8 mouse cellular contexts compared by ENCODE assay signal in genomic region chr14:55721700-55722437, GRCm38 (mm10). TPM values are rescaled to one million over a fixed set of nuclear protein-coding genes. Genes with fewer than 3 reads are reported as not detected.
DNase-seq lines count a peak whose midpoint lies in the region; ATAC-seq and TF ChIP-seq lines count a peak whose summit lies in the region.

Rabggta (minus strand) TSS chr14:55722263.

- H3K36me3 ChIP-seq in ES-E14 (ENCODE audit: control insufficient read depth, insufficient read depth, low read length, poor library complexity, severe bottlenecking): peaks cover 26% of the 10 kb centered on the region
- peaks cover 2% of the 10 kb centered on the region; the same call in 1 of the 2 replicates for H3K36me3 ChIP-seq in forebrain, embryonic 16.5 days (ENCODE audit: control insufficient read depth, insufficient read depth)
- H3K36me3 ChIP-seq in lung, embryonic 14.5 days (ENCODE audit: insufficient read depth): peaks cover 23% of the 10 kb centered on the region
- H3K36me3 ChIP-seq in thymus, adult 2 months (ENCODE audit: control insufficient read depth, insufficient read depth, low read length): 0 out of 2 replicates have a peak, but pooled peaks cover 3% of the 10 kb centered on the region

- ATAC-seq in forebrain, embryonic 16.5 days: peak; percentile 96
- ATAC-seq in lung, embryonic 14.5 days (ENCODE audit: insufficient read depth): peak; percentile 97

- TF ChIP-seq POLR2A in olfactory bulb, adult 2 months (IDR thresholded peaks at IDR 0.05; ENCODE audit: insufficient read depth, low read depth, low read length): 0 out of 2 replicates have a peak, but pooled peaks have one; percentile 13
- TF ChIP-seq POLR2A in thymus, adult 2 months (IDR thresholded peaks at IDR 0.05; ENCODE audit: control insufficient read depth, extremely low read depth, insufficient read depth, low read length, poor library complexity): peak; percentile 62; the same call in 1 of the 2 replicates

- H3K4me1 ChIP-seq in ES-E14 (ENCODE audit: control insufficient read depth in 2 of 2, insufficient read depth in 2 of 2, low read length in 2 of 2, poor library complexity in 1 of 2): peaks cover 6 to 27% of the 10 kb centered on the region in 2 experiments; a peak in 3 of 4 replicates
- peaks cover 11% of the 10 kb centered on the region for H3K4me1 ChIP-seq in forebrain, embryonic 16.5 days (replicated peaks; ENCODE audit: control insufficient read depth, insufficient read depth, low read length)
- no peaks in the 10 kb centered on the region for H3K4me1 ChIP-seq in lung, embryonic 14.5 days (ENCODE audit: insufficient read depth)
- H3K4me1 ChIP-seq in olfactory bulb, adult 2 months (ENCODE audit: control insufficient read depth, insufficient read depth, low read length): peaks cover 10% of the 10 kb centered on the region
- peaks cover 22% of the 10 kb centered on the region for H3K4me1 ChIP-seq in thymus, adult 2 months (replicated peaks; ENCODE audit: control insufficient read depth, insufficient read depth, low read length)

- no peaks in the 10 kb centered on the region for H3K27me3 ChIP-seq in forebrain, embryonic 16.5 days (replicated peaks; ENCODE audit: control insufficient read depth, insufficient read depth, low read length)
- H3K27me3 ChIP-seq in lung, embryonic 14.5 days (ENCODE audit: insufficient read depth, low read length): no peaks in the 10 kb centered on the region
- H3K27me3 ChIP-seq in thymus, adult 2 months (ENCODE audit: control insufficient read depth, insufficient read depth, low read length): no peaks in the 10 kb centered on the region

- peak within 1 kb of the TSS; percentile 78 for H3K27ac ChIP-seq in ES-E14 (ENCODE audit: insufficient read depth, low read depth, low read length, poor library complexity, severe bottlenecking)
- peak within 1 kb of the TSS; percentile 74 for H3K27ac ChIP-seq in forebrain, embryonic 16.5 days (ENCODE audit: low read length)
- H3K27ac ChIP-seq in layer of hippocampus, adult 2 months: peak within 1 kb of the TSS; percentile 93
- peak within 1 kb of the TSS; percentile 88 for H3K27ac ChIP-seq in lung, embryonic 14.5 days (ENCODE audit: low read depth)
- peak within 1 kb of the TSS; percentile 4; the same call in 1 of the 2 replicates for H3K27ac ChIP-seq in olfactory bulb, adult 2 months (ENCODE audit: insufficient read depth, low read depth, low read length)
- peak within 1 kb of the TSS; percentile 55 for H3K27ac ChIP-seq in thymus, adult 2 months (ENCODE audit: control insufficient read depth, insufficient read depth, low read length)

- peak; percentile 88 for TF ChIP-seq CTCF in layer of hippocampus, adult 2 months (conservative IDR thresholded peaks at IDR 0.05)
- peak; percentile 98 for TF ChIP-seq CTCF in lung, embryonic 14.5 days (IDR thresholded peaks at IDR 0.05; ENCODE audit: low read depth)
- TF ChIP-seq CTCF in olfactory bulb, adult 2 months (IDR thresholded peaks at IDR 0.05; ENCODE audit: insufficient read depth, low read depth, low read length): peak; percentile 95
- TF ChIP-seq CTCF in thymus, adult 2 months (IDR thresholded peaks at IDR 0.05; ENCODE audit: borderline replicate concordance, control insufficient read depth, extremely low read depth, insufficient read depth, low read length, poor library complexity): peak; percentile 95

- DNase-seq in ES-E14 (ENCODE audit: low read depth, low spot score): peak; percentile 95
- DNase-seq in cerebellum, adult 11-12 months: peak; percentile 93
- DNase-seq in heart, postnatal 36 days: peak; percentile 91
- peak; percentile 92 to 95 for DNase-seq in layer of hippocampus, adult 2 months (ENCODE audit: low spot score in 2 of 2)
- peak; percentile 97 for DNase-seq in lung, embryonic 14.5 days
- peak; percentile 95 for DNase-seq in thymus, adult 2 months

- peak within 1 kb of the TSS; percentile 78 for H3K4me2 ChIP-seq in forebrain, embryonic 16.5 days (ENCODE audit: low read length)
- H3K4me2 ChIP-seq in lung, embryonic 14.5 days: peak within 1 kb of the TSS; percentile 74

- WGBS in forebrain, embryonic 16.5 days: under 1% methylated on average over 50 of the region's 50 CpGs
- WGBS in lung, embryonic 14.5 days: under 1% methylated on average over 50 of the region's 50 CpGs
- under 1% methylated on average over 50 of the region's 50 CpGs for WGBS in olfactory bulb, adult 2 months
- WGBS in thymus, adult 2 months: under 1% methylated on average over 50 of the region's 50 CpGs

- intact Hi-C loops in heart, postnatal 36 days (cut with DNase I): loop anchor here (1.0 to 5.0 kb wide), 2 partner anchors 40 to 85 kb away; partner anchors contain the start of genes Gm49378 and Ipo4

- in situ Hi-C loops in ES-E14 (cut with MboI; ENCODE audit: low sequenced_read_pairs in 2 of 2, unreplicated experiment in 2 of 2): no loop called here

- peak within 1 kb of the TSS; percentile 76 to 90 for H3K4me3 ChIP-seq in ES-E14 (ENCODE audit: insufficient read depth in 1 of 2, low read depth in 1 of 2, low read length in 2 of 2, poor library complexity in 1 of 2, severe bottlenecking in 1 of 2)
- peak within 1 kb of the TSS; percentile 68 for H3K4me3 ChIP-seq in forebrain, embryonic 16.5 days (replicated peaks; ENCODE audit: low read length)
- H3K4me3 ChIP-seq in layer of hippocampus, adult 2 months: peak within 1 kb of the TSS; percentile 77
- peak within 1 kb of the TSS; percentile 81 for H3K4me3 ChIP-seq in lung, embryonic 14.5 days (ENCODE audit: low read depth, low read length)
- peak within 1 kb of the TSS; percentile 78 for H3K4me3 ChIP-seq in olfactory bulb, adult 2 months (ENCODE audit: insufficient read depth, low read depth, low read length)
- peak within 1 kb of the TSS; percentile 78 for H3K4me3 ChIP-seq in thymus, adult 2 months (ENCODE audit: control insufficient read depth, insufficient read depth, low read length)

- H3K9ac ChIP-seq in ES-E14 (ENCODE audit: insufficient read depth, low read depth, low read length, poor library complexity, severe bottlenecking): peak within 1 kb of the TSS; percentile 77
- H3K9ac ChIP-seq in forebrain, embryonic 16.5 days (replicated peaks; ENCODE audit: low read depth, low read length): peak within 1 kb of the TSS; percentile 80
- H3K9ac ChIP-seq in lung, embryonic 14.5 days: peak within 1 kb of the TSS; percentile 72

- no peaks in the 10 kb centered on the region for H3K9me3 ChIP-seq in ES-E14 (ENCODE audit: control insufficient read depth, insufficient read depth, low read depth, low read length)
- H3K9me3 ChIP-seq in forebrain, embryonic 16.5 days (ENCODE audit: control insufficient read depth, low read length): no peaks in the 10 kb centered on the region
- H3K9me3 ChIP-seq in lung, embryonic 14.5 days (ENCODE audit: low read depth, low read length): no peaks in the 10 kb centered on the region

TF ChIP-seq in ES-E14, 5 proteins besides CTCF, POLR2A, EP300 and RAD21:
- TF ChIP-seq CHD2 (IDR thresholded peaks at IDR 0.05; ENCODE audit: low read depth, low read length) (no peak), ZC3H11A (IDR thresholded peaks at IDR 0.05; ENCODE audit: borderline replicate concordance, low read depth, low read length) (no peak), HCFC1 (IDR thresholded peaks at IDR 0.05; ENCODE audit: borderline replicate concordance, insufficient read depth, low read length) (peak; percentile 80)

RNA-seq across cellular contexts. Expression of gene Rabggta, which starts in this region (rescaled TPM):
- total RNA-seq in ES-E14 (2012; rRNA removed): 34.0 and 95.5 TPM in 2 replicates
- polyA plus RNA-seq in forebrain, embryonic 16.5 days (2015; fragmentation: Nextera tagmentation; extraction: Ambion mirVana): 52.6 and 53.3 TPM in 2 replicates
- 10 to 100 TPM; 12.7 to 13.3 TPM for total RNA-seq in heart, postnatal 36 days (2021)
- total RNA-seq in layer of hippocampus, adult 2 months (2021): 10 to 100 TPM; 44.9 to 49.5 TPM
- polyA plus RNA-seq in lung, embryonic 14.5 days (2014; fragmentation: Nextera tagmentation; extraction: Ambion mirVana): 25.6 and 29.5 TPM in 2 replicates
- polyA plus RNA-seq in olfactory bulb, adult 2 months (2012; ENCODE audit: insufficient read depth, insufficient read length, low replicate concordance, missing spikeins): not detected in 2 replicates
- 80.5 and 84.9 TPM in 2 replicates for polyA plus RNA-seq in thymus, adult 2 months (2012; rRNA removed)

Comparison
In these comparisons a context has a peak if more than half of its experiments do, and no peak if none do; other contexts are left out.
1. Peak in every context shown above with its lines: DNase-seq, ATAC-seq, H3K4me3 ChIP-seq and H3K27ac ChIP-seq.
2. H3K27ac ChIP-seq: peak in every context shown above with its lines; median percentile 93 in layer of hippocampus, adult 2 months; 88 in lung, embryonic 14.5 days; 78 in ES-E14; 74 in forebrain, embryonic 16.5 days; 55 in thymus, adult 2 months; 4 in olfactory bulb, adult 2 months.